Mouse (Mus musculus): ENCODE results near the gene Sall4.
"Not testable (repeated sequence)": the region's sequence is repeated elsewhere in the genome, so short reads cannot be mapped to it uniquely, and the experiment has no call there.

The Sall4 gene

DNA sequence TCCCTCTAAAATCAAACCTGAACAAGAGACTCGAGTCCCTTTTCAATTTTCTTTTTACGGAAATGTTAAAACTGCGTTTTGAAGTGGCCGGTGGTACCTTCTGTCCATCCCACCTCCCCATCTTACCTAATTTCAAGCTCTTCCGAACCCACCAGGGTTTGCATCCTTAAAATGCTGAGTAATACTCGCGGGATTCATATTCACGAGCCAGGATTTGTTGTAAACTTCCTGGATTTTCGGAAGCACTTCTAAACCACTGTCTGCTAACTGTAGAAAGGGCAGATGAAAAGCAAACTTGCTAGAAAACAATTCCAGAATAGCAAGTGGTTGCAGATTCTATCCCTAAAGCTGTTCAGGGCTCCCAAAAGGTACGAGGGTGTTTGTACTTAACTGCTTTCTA, at the start of gene Sall4:
TSS of gene Sall4 (minus strand) at position 362 of the 400 bp plus-strand sequence.
- no peak for DNase-seq

GRCm38 (mm10) chr2:168813243-168813642, 45.5 kb upstream of the Sall4 start:
- DNase-seq: no peak

- DNase-seq: no peak
These were observed 42.2 kb upstream of the Sall4 start for GRCm38 (mm10) chr2:168809895-168810294.

GRCm38 (mm10) chr2:168807681-168808080, 39.9 kb upstream of the Sall4 start:
- no peak for DNase-seq

DNA sequence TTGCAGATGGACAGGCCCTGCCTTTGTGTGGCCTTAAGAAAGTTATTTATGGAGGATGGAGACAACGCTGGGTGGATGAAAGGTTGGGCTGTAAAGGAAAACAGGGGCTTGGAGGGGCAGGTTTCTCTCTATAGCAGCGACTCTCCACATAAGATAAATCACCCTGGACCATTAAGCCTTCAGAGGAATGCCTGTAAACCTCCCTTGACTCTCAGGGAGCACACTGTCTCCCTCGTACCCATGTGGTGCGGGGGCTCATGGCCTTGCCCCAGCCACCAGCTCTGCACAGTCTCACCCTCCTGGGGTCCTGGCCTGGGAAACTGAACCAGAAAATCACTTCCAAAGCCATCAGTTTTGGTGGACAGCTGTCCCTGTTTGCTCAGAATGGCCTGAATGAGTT, 36.1 kb upstream of the Sall4 start:
- no peak for DNase-seq

GRCm38 (mm10) chr2:168799326-168799725, 31.6 kb upstream of the Sall4 start:
- no peak for DNase-seq

DNA sequence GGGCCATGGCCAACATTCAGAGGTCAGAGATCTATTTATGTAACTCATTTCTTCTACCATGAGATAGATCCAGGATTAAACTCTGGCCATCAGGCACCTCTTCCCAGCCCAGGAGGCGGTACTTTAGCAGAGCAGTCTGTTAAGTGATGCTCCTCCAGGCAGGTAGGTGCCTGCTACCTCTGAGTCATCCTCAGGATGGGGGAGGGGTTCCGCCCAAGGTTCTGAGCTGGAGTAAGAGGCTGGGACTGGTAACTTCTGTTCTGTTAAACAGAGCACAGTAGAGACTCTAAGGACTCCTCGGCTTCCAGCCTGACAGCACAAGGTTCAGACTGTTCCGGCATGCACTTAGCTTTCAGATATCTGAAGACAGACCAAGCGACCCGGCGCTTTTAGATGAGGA, 31.2 kb upstream of the Sall4 start:
- no peak for DNase-seq

DNA sequence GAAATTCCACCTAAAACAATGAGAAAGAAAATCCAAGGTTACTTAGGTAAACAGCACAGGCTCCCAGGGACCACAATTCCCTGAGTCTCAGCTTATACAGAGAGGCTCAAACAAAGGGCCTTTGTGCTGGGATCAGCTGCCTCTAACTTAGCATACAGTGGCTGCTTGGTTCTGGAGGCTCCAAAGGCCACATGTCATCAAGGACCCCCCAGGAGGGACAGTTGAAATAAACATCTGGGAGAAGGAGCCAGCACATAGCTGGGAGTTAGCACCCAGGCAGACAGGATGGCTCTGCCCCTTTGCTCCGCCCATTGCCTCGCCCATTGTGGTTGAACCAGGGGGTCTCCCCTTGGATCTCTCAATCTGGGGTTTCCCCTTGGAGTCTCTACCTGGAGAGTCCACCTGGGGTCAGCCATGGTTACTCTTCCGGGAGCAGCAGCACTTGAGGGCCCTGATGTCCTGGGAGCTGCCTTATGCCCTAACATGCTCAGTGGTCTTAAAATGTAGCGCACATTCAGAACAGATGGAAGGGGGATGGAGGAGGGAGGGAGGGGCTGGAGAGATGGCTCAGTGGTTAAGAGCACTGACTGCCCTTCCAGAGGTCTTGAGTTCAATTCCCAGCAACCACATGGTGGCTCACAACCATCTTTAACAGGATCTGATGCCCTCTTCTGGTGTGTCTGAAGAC, 23.5 kb upstream of the Sall4 start:
- no peak for DNase-seq

DNA sequence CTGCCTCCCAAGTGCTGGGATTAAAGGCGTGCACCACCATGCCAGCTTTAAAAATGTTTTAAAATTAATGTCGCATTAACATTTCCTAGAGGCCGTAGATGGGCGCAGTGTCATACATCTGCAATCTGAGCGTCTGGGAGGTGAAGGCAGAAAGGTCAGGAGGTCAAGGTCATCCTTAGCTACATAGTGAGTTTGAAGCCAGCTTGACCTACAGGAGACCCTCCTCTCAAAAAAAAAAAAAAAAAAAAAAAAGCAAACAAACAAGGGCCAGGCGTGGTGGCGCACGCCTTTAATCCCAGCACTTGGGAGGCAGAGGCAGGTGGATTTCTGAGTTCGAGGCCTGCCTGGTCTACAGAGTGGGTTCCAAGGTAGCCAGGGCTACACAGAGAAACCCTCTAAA, 18.4 kb upstream of the Sall4 start:
- DNase-seq: no peak

GRCm38 (mm10) chr2:168780596-168780995, 12.9 kb upstream of the Sall4 start:
- DNase-seq: no peak

- no peak for DNase-seq
These were observed 12.3 kb upstream of the Sall4 start for GRCm38 (mm10) chr2:168780024-168780423.

GRCm38 (mm10) chr2:168777481-168777880, 9.7 kb upstream of the Sall4 start:
- no peak for DNase-seq

- DNase-seq: no peak
These were observed 8.5 kb upstream of the Sall4 start for GRCm38 (mm10) chr2:168776238-168776637.

GRCm38 (mm10) chr2:168769259-168769658, 1.5 kb upstream of the Sall4 start:
- no peak for DNase-seq

GRCm38 (mm10) chr2:168766538-168767361, 993 bp downstream of the Sall4 start:
- DNase-seq: no peak

DNA sequence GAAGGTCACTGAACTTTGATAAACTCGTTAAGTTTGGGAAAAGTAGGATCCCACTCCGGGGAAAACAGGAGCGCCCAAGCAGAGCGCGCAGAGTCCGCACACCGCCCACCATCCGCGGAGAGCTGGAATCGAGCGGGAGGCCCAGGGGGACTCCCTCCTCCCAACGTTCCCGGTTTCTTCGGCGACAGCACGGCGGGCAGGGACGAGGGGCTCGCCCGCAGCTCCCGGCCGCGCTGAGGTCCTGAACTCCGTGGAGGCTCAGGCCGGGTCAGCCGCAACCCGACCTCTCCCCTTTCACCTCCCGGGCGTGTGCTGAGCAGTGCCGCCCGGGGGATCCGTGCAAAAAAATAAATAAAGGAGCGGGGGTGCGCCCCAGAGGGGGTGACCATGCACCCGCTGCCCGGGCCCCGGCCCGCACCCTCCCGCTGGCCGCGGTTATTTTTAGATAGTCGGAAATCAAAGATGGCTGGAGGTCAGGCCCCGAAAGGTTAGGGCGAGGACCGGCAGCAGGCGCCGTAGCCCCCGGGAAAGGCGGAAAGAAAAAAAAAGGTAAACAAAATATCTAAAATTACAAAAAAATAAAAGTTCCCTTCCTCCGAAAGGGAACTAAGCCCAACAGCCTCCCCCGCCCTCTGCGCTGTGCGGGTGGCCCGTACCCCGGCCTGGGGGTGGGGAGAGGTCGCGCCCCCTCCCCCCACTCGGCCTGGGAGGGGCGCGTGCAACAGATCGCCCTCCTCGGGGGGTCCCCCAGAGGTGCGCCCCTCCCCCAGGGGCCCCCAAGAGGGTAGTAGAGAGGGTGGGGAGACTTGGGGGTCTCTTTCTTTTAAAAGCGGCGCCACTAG, 1.8 kb downstream of the Sall4 start:
- DNase-seq: no peak

GRCm38 (mm10) chr2:168765065-168765681, 2.6 kb downstream of the Sall4 start:
- peak; percentile 31 for DNase-seq

DNA sequence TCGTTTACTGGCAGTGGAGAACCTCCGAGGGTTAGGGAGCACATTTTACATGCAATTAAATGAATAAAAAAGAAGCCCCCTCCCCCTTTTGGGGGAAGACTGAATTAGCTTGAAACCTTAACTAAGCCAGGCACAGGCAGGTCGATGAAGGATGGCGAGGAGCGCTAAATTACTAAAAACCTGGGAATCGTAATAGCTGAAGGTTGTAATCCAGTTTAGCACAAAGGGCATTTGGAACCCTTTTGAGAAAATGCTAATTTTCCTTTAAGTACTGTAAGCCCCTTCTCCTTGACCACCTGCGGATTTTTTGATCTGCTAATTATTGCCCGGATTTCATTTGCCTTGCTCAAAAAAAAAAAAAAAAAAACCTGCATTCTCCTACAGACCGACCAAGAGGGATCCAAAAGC, 3.3 kb downstream of the Sall4 start:
- no peak for DNase-seq

DNA sequence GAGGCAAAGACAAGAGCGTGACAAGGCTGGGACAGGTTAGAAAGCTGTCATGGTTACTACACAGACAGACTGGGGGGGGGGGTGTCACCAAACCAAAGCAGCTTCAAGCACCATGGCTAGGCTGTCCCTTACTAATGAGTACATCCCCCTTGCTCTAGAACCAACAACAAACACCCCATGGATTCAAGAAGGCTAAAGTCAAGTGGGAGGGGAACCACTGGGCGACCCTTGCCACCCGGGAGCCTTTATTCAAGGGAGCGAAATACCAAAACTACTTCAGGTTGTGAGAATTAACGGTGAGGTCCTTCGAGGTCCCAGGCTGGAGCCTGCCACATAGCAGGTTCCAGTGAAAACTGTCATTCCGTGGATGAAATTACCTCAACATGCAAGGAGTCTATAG, 4.0 kb downstream of the Sall4 start:
- no peak for DNase-seq

GRCm38 (mm10) chr2:168762411-168762815, 5.3 kb downstream of the Sall4 start:
- DNase-seq: no peak

DNA sequence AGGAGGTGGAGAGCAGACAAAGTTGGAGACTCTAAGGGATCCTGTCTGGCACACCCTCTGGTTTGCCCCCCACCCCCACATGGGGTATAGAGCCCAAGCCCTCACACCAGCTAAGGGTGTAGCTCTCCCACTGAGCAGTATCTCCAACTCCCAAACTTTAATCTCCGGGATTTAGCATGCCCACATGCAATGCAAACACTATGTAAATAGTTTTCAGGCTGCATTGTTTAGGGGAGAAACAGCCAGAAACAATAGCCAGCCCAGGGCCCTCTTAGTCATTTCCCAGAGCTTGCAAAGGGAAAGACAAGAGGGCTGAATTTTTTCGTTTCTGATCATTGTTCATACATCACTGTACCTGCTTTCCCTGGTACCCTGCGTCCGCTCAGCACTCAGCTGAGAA, 5.8 kb downstream of the Sall4 start:
- DNase-seq: no peak

DNA sequence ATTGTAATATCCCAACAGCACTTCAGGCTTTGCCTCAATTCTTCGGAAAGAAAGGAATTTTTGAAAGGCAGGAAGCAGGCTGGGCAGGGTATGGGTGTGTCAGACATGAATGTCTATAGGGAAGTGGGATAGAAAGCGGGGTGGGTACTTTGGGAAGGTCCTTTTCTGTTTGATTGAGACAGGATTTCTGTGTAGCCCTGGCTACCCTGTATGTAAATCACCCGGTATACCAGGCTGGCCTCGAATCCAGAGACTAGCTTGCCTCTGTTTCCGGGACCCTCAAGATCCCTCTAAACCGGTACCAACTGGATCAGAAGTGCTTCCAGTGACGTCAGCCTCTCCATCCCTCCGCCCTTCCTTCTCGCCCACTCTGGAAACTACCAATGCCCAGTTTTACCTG, 6.6 kb downstream of the Sall4 start:
- DNase-seq: no peak

GRCm38 (mm10) chr2:168744406-168744805, 23.3 kb downstream of the Sall4 start:
- not testable (repeated sequence) for DNase-seq
